Mouse (Mus musculus) cerebellum, postnatal 25 days (tissue): ENCODE results near the gene Mrln.
"Not testable (repeated sequence)": the region's sequence is repeated elsewhere in the genome, so short reads cannot be mapped to it uniquely, and the experiment has no call there.

Source experiments
- DNase-seq, 2 experiments: peaks; one replicate each; pipeline ENCODE4 v3.0.0; 2021; ENCODE audit warnings: mixed read lengths in 2 of 2

Gene Mrln

DNA sequence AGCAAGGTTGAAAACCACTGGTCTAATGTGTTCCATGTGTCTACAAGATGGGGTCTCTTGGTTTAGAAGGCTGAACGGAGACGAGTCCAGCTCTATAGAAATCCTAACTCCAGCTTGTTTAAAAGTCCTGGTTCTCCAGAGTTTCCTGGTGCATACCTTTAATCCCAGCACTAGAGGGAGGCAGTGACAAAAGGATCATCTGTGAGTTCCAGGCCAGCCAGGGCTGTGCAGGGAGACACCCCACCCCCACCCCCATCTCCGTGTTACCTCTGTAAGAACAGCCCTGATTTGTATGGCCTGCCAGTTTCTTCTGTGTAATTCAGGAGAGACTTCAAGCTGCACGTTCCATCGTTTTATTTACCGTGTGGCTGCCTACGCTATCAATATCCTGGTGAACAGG lies 8.7 kb upstream of the Mrln start:
- DNase-seq, result peak in 1 of 2 experiments; percentile 44

DNA sequence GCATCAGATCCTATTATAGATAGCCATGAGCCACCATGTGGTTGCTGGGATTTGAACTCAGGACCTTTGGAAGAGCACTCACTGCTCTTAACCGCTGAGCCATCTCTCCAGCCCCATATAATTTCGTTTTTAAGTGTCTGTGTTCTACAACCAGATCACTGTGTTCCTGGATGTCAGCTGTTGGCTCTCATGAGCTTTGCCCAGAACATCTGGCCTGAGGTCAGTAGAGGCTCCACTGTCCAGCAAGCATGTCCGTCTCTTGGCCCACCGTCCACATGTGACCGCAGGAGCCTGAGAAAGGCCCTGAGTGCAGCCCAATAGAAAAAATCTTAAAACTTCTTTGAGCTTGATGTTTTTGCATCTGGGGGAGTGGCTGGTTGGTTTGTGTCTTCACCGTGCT lies 7.8 kb upstream of the Mrln start:
- DNase-seq, result no peak

DNA sequence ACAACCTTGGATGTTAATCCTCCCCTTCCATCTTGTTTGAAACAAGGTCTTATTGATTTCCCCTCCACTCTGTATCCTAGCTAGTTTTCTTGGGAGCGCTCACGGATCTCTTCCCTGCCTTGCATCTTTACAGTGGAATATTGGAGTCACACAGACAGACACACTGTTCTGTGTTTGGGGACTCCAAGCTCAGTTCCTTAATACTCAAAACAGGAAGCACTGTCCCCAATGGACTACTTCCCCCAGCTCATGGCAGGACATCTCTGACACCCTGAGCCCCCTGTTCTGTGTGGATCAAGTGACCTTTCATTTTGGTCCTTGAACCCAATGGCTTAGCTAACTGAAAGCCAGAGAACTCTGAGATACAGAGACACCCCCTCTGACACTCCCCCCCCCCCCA lies 6.9 kb upstream of the Mrln start:
- no peak for DNase-seq

DNA sequence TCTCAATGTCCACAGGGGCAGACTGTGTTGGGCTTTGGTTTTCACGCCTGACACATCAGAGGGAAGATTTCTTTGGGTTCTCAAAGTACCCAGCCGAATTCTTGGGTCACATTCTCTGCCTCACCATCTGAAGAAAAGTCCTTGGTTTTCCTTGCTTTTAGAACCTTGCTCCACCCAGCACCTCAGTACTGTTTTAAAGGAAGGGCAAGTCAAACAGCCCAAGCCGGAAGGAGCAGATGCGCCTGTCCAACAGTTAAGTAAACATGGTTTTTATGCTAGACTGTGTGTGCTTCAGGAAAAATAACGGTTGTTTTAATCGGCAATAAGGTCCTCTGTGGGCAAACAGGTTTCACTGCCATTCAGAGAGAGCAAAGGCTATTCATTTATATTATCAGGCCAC lies 6.5 kb upstream of the Mrln start:
- no peak for DNase-seq

DNA sequence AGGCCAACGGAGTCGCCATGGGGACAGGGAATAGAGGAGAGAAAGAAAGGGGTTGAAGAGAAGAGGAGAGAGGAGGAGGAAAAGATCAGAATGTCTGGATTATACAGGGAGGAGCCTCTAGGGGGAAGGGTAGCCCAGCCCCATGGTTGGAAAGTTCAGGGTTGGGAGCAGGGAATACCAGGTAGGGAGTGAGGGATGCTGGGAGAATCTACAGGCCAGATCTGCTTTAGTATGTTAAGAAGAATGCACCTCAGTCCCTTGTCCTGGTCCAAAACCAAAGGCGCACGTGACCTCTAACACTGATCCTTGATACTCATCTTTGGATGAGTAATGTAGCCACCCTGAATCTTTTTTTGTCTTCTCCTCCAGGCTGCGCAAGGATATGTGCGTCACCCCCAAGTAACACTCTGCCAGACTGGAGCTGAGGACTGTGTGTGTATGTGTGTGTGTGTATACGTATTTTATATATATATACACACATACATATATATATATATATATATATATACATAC lies 5.5 kb upstream of the Mrln start:
- DNase-seq, result no peak

DNA sequence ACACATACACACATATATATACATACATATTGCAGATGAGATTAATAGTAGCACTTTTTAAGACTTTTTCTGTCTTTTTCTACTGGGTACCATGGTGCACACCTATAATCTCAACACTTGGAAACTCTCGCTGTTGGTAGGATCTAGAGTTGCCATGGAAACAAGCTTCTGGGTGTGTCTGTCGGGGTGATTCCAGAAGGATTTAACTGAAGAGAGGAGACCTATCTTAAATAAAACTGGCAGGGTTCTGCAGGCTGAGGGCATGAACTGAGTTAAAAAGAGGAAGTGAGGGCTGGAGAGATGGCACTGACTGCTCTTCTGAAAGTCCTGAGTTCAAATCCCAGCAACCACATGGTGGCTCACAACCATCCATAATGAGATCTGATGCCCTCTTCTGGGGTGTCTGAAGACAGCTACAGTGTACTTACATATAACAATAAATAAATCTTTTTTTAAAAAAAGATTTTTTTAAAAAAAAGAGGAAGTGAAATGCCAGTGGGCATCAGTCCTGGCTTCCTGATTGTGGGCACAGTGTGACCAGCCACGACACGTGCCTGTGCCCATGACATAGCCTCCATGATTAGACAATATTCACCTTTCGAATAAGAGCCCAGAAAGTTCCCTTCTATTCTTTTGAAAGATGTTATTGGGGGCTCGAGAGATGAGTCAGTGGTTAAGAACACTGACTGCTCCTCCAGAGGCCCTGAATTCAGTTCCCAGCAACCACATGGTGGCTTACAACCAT lies 4.8 kb upstream of the Mrln start:
- DNase-seq, result no peak

DNA sequence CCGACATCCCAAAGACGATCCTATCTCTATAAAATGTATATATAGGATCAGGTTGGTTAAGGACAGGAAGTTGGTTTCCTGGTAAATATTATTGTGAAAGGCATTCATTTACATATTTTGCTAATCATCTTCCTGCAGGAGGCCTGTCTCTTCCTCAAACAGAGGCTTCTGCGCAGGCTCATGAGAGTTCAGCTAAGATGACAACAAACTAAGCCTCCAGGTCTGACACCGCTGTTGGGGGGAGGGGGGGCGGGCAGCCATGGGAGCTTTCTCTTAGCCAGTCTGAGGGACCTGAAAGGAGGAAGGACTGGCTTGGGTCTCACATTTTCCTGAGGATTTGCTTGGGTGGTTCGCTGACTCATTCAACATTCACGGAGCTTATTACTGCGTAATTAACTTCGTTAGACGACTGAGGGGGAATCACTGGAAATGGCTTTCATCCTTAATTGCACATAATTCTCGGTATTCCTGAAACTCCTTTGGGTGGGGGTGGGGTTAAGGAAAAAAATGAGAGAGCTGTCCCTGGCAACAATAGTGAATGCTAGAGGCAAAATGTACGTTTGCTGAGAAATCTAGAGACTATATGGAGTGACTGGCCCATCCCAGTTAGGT lies 3.5 kb upstream of the Mrln start:
- no peak for DNase-seq

DNA sequence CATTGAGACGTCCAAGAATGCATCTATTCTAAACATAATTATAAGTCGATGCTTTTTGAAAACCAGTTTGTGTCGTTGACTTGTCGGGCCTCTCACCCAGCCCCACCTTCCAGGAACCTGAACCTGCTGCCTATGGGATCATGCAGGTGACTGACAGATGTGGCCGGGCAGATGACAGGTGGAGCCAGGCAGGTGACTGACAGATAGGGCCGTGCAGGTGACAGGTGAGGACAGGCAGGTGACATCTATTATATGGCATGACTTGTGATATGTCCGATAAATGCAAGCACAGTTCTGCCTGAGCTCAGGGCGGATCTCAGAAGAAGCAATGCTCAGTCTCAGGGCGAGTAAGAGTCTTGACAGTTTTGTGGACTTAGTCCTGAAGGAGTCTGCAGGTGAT lies 6.8 kb downstream of the Mrln start:
- no peak for DNase-seq

DNA sequence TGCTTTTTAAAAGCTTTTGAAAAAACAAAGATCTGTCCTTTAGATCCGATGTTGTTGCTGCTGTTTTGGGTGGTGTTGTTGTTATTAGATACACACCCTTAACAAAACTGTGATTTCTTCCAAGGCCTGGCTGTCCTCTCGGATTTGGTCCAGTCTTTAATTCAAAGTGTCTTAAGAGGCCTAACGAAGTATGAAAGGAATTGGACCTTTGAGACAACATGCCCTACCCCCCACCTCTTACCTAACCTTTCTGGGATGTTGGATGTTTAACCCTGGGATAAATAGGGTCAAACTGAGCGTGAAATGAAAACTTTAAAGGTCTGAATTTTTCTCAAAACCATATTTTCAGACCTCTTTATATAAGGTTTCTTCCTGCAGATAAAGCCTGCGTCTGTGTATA lies 16.5 kb downstream of the Mrln start:
- DNase-seq, result no peak

DNA sequence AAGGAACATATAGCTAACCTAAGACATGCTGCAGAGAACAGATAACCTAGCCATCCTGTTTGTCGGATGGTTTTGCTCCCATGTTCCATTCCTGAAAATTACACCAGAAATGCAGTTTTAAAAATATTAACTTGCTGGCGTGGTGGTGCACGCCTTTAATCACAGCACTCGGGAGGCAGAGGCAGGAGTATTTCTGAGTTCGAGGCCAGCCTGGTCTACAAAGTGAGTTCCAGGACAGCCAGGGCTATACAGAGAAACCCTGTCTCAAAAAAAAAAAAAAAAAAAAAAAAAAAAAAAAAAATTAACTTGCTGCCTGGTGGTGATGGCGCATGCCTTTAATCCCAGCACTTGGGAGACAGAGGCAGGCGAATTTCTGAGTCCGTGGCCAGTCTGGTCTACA lies 17.8 kb downstream of the Mrln start:
- not testable (repeated sequence) for DNase-seq

DNA sequence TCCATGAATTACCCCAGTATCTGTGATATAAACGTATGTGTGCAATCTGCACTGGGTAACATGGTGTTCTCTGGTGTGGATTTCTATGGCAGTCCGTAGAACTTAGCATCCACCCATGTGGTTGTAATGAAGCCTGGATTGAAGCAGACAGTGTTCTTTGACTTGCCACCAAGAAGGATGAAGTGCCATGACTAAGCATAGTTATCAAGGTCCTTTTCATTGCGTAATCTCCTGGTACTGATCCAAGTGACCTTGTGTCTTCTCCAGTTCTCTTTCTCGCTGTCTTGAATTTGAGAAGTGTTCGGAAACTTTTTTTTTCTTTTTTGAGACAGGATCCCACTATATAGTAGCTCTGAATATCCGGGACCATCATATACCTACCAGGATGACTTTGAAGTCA lies 20.1 kb downstream of the Mrln start:
- no peak for DNase-seq

DNA sequence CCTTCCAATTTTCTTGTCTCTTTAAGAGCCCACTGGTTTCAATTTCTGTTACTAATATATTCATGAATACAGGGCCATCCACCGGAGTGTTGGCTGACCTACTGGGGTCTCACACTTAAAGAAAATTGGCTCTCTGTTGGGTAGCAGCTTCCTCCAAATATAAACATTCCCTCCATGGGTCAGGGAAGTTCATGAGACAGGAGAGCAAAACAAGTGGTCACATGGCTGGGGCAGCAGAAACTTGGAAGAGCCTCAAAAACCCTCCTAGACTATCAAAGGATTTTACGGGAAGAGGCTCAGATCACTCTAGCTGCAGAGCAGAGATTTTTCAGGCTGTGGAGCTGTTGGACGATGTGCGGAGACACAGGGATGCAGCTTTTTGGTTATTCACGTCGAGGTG lies 21.3 kb downstream of the Mrln start:
- no peak for DNase-seq

DNA sequence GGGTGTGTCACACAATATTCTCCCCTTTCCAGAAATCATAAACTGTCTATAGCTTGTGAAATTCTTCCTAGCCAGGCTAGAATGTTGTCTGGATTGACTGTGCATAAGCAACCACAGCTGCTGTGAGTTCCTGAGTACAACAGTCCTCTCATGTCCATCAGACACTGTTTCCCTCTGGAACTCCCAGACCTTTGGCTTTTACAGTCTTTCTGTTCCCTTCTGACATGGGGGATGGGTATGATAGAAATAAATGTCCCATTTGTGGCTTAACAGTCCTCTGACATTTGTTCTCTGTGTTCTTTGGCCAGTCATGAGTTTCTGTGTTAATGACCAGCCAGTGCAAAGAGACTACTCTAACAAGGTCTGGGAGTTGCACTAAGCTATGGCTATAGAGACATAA lies 22.1 kb downstream of the Mrln start:
- no peak for DNase-seq

DNA sequence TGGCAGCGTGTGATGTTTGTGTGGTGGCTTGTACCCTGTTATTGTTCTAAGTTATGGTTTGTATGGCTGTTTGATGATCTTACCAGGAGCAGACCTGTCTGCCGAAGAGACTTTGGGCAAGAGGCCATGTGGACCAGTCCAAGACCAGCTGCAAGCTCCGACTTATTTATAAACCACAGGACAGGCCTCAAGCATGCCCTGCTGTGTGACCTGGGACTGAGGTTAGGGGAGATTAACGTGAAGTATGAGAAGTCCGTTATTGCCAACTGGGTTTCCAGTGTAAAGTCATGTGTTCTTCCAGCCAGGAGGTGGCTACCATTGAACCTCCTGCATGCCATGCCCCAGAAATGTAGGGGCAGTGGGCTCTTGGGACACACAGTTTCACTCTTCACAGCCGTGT lies 25.9 kb downstream of the Mrln start:
- peak in 1 of 2 experiments; percentile 8 for DNase-seq

DNA sequence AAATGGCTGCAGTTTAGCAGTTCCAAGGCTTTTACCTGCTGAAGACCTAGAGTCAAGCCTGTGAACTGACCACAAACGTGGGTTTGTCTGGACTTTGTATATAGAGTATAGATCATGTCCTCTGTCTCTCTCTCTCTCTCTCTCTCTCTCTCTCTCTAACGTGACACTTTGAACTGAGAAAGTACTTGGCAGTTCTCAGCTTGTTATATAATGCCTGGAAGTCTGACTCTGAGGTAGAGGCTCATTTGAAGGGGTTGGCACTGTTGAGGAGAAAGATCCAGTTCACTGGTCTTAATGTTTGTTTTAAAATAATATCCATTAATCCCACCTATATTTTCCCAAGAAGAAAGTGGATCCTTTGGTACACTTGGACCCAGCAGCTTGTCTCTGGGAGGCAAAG lies 33.5 kb downstream of the Mrln start:
- DNase-seq, result no peak

DNA sequence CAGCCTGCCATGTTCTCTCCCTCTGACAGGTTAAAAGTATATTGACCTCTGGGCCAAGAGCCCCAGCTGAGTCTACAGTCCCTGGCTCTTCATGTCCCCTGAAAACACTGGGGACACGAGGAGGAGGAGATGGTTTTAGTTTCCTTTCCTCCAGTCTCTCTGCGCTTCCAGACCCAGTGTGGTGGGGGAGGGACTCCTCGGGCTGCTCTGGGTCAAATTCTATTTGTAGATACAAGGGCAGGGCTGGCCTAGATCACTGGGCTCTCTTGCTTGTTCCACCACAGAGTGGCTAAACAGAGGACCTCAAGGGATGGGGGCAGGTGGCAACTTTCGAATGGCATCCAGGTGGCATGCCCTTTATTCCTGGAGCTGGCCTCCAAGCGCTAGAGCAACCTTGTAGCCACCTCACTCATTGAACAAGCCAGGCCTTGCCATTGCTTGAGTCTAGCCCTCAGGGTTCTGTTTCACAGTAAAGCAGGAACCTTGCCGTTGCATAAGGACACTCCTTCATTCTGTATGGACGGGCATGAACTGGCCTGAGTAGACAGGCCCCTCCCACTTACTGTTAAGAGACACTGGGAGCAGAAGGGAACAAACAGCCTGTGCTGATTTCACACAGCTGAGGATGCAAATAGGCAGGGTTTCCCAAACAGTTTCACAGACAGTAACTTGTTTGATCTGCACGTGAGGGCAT lies 38.4 kb downstream of the Mrln start:
- no peak for DNase-seq

DNA sequence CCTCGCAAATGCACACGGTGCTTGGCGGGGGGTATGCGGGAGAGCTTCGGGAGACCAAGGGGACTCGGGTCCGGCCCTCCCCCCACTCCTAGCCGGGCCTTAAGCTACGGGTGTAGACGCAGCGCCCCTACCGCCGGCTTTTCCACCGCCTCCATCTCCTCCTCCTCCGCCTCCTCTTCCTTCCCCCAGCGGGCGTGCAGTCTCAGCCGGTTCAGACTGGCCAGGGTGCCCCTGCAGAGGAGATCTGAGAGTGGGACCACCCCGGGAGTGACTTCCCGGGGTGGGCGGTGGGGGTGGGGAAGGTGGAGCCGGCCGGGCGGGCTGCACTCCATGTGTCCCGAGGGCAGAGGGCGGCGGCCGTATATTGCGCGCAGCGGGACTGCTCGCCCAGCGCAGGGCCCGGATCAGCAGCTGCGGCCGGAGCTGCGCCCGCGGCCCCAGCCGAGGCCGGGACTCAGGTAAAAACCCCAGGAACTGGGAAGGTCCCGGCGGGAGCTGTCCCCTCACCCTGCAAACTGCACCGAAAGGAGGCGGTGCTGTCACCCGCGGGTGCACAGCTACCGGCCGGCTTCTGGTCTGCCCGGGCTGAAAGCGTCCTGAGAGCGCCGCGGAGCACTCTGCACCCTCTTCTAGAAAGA lies 40.6 kb downstream of the Mrln start, which contains the start of gene Slc16a9:
Slc16a9 (plus strand) TSS at position 180 of the 638 bp plus-strand sequence.
- peak; percentile 66 to 78 for DNase-seq

DNA sequence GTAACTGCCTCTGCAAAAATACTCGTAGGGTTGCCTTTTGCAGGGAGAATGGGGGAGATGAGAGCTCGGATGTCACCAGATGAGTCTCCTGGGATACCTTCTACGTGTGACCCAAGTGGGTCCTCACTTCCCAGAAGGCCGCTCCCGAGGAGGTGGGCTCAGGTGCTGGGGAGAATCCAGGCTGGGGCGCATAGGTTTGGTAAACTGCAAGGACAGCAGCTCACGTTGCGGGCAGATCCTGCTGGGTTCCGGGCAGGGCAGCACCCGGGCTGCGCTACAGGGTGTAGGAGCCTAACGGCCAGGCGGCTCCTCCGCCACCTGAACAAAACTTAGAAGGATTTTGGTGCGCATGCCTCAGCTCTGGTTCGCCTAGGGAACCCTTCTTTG lies 41.1 kb downstream of the Mrln start:
- peak in 1 of 2 experiments; percentile 44 for DNase-seq

DNA sequence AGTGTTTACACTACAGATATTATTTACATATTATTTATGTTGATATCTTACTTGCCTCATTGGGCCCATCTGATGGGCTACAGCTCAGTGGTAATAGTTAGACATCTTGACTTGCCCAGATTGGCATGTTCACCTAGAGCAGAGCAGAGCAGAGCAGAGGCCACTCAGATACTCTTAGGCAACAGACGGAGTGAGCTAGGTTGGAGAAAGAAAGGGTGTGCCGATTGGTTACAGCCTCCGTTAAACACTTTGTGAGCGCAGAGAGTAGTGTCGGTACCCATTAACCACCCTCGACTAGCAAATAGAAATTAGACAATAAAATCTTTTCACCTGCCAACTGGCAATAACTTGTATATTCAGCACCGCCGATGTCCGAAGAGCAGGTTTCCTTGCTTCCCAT lies 41.6 kb downstream of the Mrln start:
- DNase-seq, result no peak

DNA sequence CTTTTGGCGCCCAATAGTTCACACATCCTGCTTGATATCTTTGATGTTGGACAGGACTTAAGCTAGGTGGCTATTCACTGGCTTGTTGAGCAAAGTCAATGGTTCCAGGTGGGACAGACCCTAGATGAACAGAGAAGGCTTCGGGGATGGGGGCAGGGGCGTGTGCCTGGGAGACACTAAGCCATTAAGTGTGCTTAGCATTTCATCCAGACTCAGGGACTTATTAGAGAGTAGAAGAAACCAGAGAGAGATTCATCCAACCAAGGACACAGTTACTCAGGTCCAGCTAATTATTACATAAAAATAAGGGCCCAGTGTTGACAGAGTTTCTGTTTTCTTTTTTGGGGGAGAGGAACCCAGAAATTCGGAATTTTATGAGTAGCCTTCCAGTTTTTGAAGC lies 45.9 kb downstream of the Mrln start:
- no peak for DNase-seq

DNA sequence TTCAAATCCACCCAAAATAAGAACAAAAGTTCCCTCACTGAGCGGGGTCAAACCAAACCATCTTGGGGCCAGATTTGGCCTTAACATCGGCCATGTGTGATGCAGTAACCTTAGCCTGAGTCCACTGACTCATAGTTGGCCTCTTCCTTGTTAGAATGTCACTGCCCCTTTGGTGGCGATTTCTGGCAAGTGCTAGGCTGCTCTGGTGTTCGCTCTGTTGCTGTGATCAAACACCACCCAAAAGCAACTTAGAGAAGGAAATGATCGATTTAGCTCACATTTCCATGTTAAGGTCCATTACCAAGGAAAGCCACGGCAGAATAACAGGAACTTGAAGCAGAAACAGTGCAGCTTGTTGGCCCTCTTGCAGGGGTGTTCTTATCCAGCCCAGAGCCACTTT lies 46.3 kb downstream of the Mrln start:
- DNase-seq, result no peak

DNA sequence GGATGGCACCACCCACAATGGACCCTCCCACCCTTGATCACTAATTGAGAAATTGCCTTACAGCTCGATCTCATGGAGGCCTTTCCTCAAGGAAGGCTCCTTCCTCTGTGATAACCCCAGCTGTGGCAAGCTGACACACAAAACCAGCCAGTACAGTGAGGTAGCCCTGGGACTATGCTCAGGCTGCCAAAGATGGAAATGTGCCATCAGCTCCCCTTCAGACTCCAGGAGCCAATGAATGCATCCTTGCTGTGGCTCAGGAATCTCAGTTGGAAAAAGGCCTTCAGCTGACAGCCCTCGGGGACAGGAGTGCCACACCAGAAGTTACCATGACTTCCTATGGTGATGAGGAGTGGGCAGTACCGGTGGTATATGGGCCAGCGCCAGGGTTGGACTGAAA lies 50.2 kb downstream of the Mrln start:
- peak in 1 of 2 experiments; percentile 34 for DNase-seq

DNA sequence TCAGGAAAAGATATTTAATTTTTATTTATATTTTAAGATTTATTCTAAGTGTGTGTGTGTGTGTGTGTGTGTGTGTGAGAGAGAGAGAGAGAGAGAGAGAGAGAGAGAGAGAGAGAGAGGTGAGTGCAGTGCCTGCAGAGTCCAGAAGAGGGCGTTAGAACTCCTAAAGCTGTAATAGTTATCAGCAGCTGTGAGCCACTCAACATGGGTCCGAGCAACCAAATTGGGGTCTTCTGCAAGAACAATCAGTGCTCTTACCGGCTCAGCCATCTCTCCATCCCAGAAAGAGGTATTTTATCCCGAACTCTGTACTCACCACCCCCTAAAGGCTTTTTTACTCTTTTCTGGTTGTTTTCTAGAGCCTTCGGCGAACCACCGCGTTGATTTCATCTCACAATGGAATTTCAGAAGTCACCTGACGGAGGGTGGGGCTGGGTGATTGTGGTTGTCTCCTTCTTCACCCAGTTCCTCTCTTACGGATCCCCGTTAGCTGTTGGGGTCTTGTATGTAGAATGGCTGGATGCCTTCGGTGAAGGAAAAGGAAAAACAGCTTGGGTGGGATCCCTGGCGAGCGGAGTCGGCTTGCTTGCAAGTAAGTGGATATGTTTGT lies 51.2 kb downstream of the Mrln start:
- DNase-seq, result no peak
